Mouse (Mus musculus): ENCODE data around the gene Kcnmb4.

The Kcnmb4 gene

GRCm38 (mm10) chr10:116402742-116403425, 70.8 kb downstream of the Kcnmb4 start:
- intact Hi-C loops (cut with DNase I), result no loop called here

- intact Hi-C loops (cut with DNase I), result no loop called here
These were observed 75.7 kb downstream of the Kcnmb4 start for GRCm38 (mm10) chr10:116397973-116398372.

- intact Hi-C loops (cut with DNase I), result no loop called here
These were observed 76.1 kb downstream of the Kcnmb4 start for GRCm38 (mm10) chr10:116397573-116397972.

- intact Hi-C loops (cut with DNase I), result no loop called here
These were observed 76.7 kb downstream of the Kcnmb4 start for GRCm38 (mm10) chr10:116396966-116397365.

- intact Hi-C loops (cut with DNase I), result no loop called here
These were observed 77.4 kb downstream of the Kcnmb4 start for GRCm38 (mm10) chr10:116396279-116396678.

GRCm38 (mm10) chr10:116394585-116394984, 79.1 kb downstream of the Kcnmb4 start:
- intact Hi-C loops (cut with DNase I), result no loop called here

- intact Hi-C loops (cut with DNase I), result no loop called here
These were observed 79.7 kb downstream of the Kcnmb4 start for GRCm38 (mm10) chr10:116393790-116394475.

GRCm38 (mm10) chr10:116388840-116389239, 84.8 kb downstream of the Kcnmb4 start:
- intact Hi-C loops (cut with DNase I), result no loop called here

GRCm38 (mm10) chr10:116386391-116386885, 87.2 kb downstream of the Kcnmb4 start:
- intact Hi-C loops (cut with DNase I), result no loop called here

GRCm38 (mm10) chr10:116384401-116384800, 89.3 kb downstream of the Kcnmb4 start:
- intact Hi-C loops (cut with DNase I), result no loop called here

GRCm38 (mm10) chr10:116382826-116383685, 90.6 kb downstream of the Kcnmb4 start:
- intact Hi-C loops (cut with DNase I), result no loop called here

- intact Hi-C loops (cut with DNase I), result no loop called here
These were observed 96.8 kb downstream of the Kcnmb4 start for GRCm38 (mm10) chr10:116376853-116377252.

- intact Hi-C loops (cut with DNase I), result no loop called here
These were observed 99.6 kb downstream of the Kcnmb4 start for GRCm38 (mm10) chr10:116374111-116374510.

- intact Hi-C loops (cut with DNase I), result no loop called here
These were observed 102.5 kb downstream of the Kcnmb4 start for GRCm38 (mm10) chr10:116370991-116371725.
